Mouse (Mus musculus) pancreas, adult 10 weeks (tissue): Measurements from ENCODE around the gene Amer2. TPM values are rescaled to one million over a fixed set of nuclear protein-coding genes. Genes with fewer than 3 reads are reported as not detected.

Experiments used
- polyA plus RNA-seq: library from polyadenylated mRNA; stranded (reverse); fragments of 350-450 nt; fragmentation: Illumina TruSeq; extraction: RNeasy Lipid Tissue Mini Kit (QIAGEN cat#74804); gene quantifications from one replicate; pipeline ENCODE4 v1.2.3, GENCODE M21; 2015; ENCODE audit warnings: low read depth, low replicate concordance; ENCODE audit not compliant: insufficient read depth

Amer2 gene
- polyA plus RNA-seq: 0.17 TPM

DNA sequence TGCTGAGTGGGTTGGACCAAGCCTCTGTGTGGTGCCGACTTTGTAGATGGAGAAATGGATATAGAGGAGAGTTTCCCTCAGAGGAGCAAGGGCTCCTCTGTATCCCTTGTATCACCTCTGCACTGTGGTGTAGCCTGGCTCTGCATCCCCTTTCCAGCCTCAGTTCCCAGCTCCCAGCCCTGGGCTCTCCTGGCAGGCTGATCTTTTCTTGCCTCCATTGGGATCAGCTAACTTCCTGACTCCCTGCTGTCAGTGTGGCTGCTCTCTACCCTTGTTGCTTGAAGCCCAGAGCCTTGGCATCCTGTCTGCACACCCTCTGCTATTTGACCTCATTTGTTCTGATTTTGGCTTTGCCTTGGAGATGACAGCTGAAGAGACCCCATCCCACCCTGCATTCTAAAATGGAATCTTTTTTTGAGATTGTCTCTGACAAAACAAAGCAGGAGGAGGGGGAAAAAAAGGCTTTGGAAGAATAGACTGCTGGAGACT is at the start of gene Amer2:
TSS of gene Amer2 (plus strand) at position 439 of the 489 bp plus-strand sequence.

Other genes with a start within 250 kb of the Amer2 start
- 0.50 TPM for gene Atp8a2, start 176.1 kb upstream of the Amer2 start, polyA plus RNA-seq
- not detected for gene Nupl1, start 121.8 kb upstream of the Amer2 start, polyA plus RNA-seq
- 5.5 TPM for gene Gm49336, start 121.8 kb upstream of the Amer2 start, polyA plus RNA-seq
- 10.3 TPM for gene Mtmr6, start 108.0 kb upstream of the Amer2 start, polyA plus RNA-seq